Mouse (Mus musculus) liver, embryonic 12.5 days (tissue): ENCODE measurements around the gene Spred3. TPM values are rescaled to one million over a fixed set of nuclear protein-coding genes. Genes with fewer than 3 reads are reported as not detected.
A peak's percentile ranks its signal among the peaks of the same experiment; 100 is the strongest.

ENCODE experiments used
- ATAC-seq: fragments of 200-750 bp; cut with Nextera tagmentation; 2 replicates; pipeline ENCODE4 v1.8.0; 2017; ENCODE audit warnings: moderate number of reproducible peaks, mild to moderate bottlenecking, moderate library complexity
- H3K27ac ChIP-seq: fragments of 300-500 bp; sonication (generic); 2 replicates; pipeline ENCODE4 v1.5.1; 2016; ENCODE audit warnings: mild to moderate bottlenecking
- H3K27me3 ChIP-seq: fragments of 300-500 bp; sonication (generic); replicated peaks from 2 replicates; pipeline ENCODE4 v1.6.1; 2016; ENCODE audit warnings: mild to moderate bottlenecking, moderate library complexity
- H3K36me3 ChIP-seq: fragments of 300-500 bp; sonication (generic); 2 replicates; pipeline ENCODE4 v1.6.1; 2016; ENCODE audit warnings: mild to moderate bottlenecking, moderate library complexity
- H3K4me1 ChIP-seq: fragments of 300-500 bp; sonication (generic); 2 replicates; pipeline ENCODE4 v1.6.1; 2016
- H3K4me2 ChIP-seq: fragments of 300-500 bp; sonication (generic); 2 replicates; pipeline ENCODE4 v1.6.1; 2016; ENCODE audit warnings: mild to moderate bottlenecking, moderate library complexity
- H3K4me3 ChIP-seq: fragments of 300-500 bp; sonication (generic); 2 replicates; pipeline ENCODE4 v1.5.1; 2016; ENCODE audit warnings: mild to moderate bottlenecking, moderate library complexity
- H3K9ac ChIP-seq: fragments of 300-500 bp; sonication (generic); 2 replicates; pipeline ENCODE4 v1.6.1; 2016; ENCODE audit warnings: mild to moderate bottlenecking, moderate library complexity
- H3K9me3 ChIP-seq: fragments of 300-500 bp; sonication (generic); replicated peaks from 2 replicates; pipeline ENCODE4 v1.6.1; 2016; ENCODE audit warnings: mild to moderate bottlenecking, moderate library complexity
- WGBS: fragments of 180-500 bp; shearing (Covaris S2); methylation state at CpG from one replicate; pipeline ENCODE4 v1.1.7; 2016; ENCODE audit not compliant: insufficient replicate concordance; 5-methylcytosine and 5-hydroxymethylcytosine counted together
- polyA plus RNA-seq: library from polyadenylated mRNA; unstranded; fragments of >200 nt; fragmentation: Nextera tagmentation; extraction: Ambion mirVana; gene quantifications from 2 replicates; pipeline ENCODE4 v1.2.1, GENCODE M21; 2016

Spred3 gene
- polyA plus RNA-seq, 1 experiment from 2014 or later, result 0.72 TPM

DNA sequence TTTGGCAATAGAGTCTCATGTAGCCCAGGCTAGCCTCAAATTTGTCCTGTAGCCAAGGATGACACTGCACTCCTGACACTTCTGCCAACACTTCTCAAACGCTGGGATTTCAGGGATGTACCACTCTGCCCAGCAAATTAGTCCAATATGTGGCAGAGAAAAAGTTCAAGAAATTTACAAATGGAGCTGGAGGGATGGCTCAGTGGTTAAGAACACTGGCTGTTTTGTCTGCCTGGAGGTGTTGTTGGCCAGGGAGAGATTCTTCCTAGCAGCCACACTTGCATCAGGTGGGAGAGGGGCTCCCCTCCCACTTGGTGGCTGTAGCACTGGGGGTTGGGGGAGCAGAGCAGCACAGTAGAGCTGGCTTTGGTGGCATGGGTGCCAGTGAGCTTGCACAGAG, 50.7 kb downstream of the Spred3 start:
- Histone ChIP-seq H3K4me1 (peaks cover 12% of the 10 kb centered on the region), H3K27ac (no peak overlapping the region), H3K9me3 (no peaks in the 10 kb centered on the region), H3K4me2 (no peak overlapping the region), H3K36me3 (no peaks in the 10 kb centered on the region), H3K27me3 (0 out of 2 replicates have a peak, but pooled peaks cover 11% of the 10 kb centered on the region), H3K9ac (no peak overlapping the region), H3K4me3 (no peak overlapping the region)
- ATAC-seq, result no peak
- 44% methylated on average over 1 of the region's 1 CpGs for WGBS

DNA sequence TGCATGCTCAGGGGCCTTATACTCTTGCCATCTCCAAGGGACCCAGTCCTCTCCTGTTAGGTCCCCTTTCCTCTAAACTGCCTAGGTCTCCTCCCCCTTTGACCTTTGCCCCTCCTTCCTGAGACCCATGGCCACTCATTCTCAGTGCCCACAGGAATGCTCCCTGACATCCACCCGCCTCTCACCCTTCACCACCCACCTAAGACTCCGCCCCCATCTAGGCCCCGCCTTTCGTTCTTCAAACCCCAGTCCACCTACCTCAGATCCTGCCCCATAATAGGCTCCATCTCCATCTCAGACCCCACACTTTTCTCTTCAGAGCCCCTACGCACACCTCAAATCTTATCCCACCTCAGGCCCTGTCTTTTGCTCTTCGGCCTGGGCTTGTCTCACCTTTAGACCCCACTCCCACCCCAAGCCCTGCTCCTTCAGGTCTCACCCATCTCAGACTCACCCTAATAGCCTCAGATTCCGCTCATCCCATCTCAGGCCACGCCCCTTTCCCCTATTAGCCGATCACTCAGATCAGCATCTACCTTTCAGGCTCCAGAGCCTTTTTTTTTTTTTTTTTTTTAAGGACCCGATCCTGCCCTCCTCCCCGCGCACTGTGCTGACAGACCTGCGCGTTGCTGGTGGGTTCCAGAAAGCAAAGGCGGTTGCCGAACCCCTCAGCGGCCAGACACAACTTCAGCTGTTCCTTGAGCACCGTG, 51.9 kb downstream of the Spred3 start:
- Histone ChIP-seq H3K27me3 (0 out of 2 replicates have a peak, but pooled peaks cover 8% of the 10 kb centered on the region), H3K36me3 (no peaks in the 10 kb centered on the region), H3K9me3 (no peaks in the 10 kb centered on the region), H3K4me2 (no peak overlapping the region), H3K4me1 (no peaks in the 10 kb centered on the region), H3K4me3 (no peak overlapping the region), H3K9ac (no peak overlapping the region), H3K27ac (no peak overlapping the region)
- 22% methylated on average over 18 of the region's 18 CpGs for WGBS
- 0 out of 2 replicates have a peak, but pooled peaks have one; percentile 36 for ATAC-seq

DNA sequence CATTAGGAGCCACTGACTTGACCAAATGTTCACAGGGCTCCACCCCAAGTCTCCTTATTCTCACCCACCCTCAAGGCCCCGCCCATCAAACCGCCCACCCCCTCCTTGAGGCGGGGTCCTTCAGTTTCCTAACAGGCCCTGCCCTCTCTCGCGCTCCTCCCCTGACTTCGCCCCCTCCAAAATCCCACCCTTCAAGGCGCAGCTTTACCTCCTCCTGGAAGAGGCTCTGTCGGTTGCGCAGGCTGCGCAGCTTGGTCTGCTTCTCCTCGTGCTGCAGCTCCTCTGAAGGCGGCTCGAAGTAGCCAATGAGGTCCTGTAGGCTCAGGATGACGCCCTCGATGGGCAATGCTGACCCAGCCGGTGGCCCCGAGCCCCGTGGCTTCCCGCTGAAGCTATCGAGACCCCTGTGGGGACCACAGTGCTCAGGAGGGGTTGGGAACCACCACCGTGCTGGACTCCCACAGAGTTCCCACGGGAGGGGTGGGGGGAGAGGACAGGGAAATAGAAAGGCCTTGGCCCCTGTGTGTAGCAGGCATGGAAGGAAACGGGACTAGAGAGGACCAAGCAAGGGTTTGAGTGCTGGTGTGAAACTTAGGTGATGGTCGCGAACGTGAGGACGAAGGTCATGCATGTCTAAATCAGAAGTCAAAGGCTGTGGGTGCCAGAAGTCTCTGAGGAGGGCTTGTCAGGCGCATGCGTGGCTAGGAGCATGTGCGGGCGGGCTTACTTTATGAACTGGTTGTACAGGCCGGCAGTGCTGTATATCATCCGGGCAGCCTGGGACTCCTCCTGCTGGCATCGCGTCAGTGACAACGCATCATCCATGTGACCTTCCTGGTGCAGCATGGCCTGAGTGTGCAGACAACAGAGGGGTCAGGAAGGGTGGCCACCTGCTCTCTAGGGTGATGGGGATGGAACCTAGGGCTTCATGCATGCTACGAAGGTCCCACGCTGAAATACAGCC, 60.9 kb downstream of the Spred3 start:
- H3K4me1 ChIP-seq, result peaks cover 7% of the 10 kb centered on the region; the same call in 1 of the 2 replicates
- WGBS, result 32% methylated on average over 38 of the region's 38 CpGs
- H3K27me3 ChIP-seq, result 0 out of 2 replicates have a peak, but pooled peaks cover 4% of the 10 kb centered on the region
- no peak overlapping the region for H3K27ac ChIP-seq
- ATAC-seq, result no peak
- H3K9me3 ChIP-seq, result no peaks in the 10 kb centered on the region
- no peak overlapping the region for H3K4me3 ChIP-seq
- peak overlapping the region; percentile 38 for H3K4me2 ChIP-seq
- H3K9ac ChIP-seq, result no peak overlapping the region
- no peaks in the 10 kb centered on the region for H3K36me3 ChIP-seq

Other genes with a start within 250 kb of the Spred3 start
- gene Actn4, start 208.1 kb downstream of the Spred3 start, polyA plus RNA-seq, result 165 and 166 TPM in 2 replicates
- 325 and 336 TPM in 2 replicates for gene Eif3k, start 188.5 kb downstream of the Spred3 start, polyA plus RNA-seq
- 33.3 and 35.0 TPM in 2 replicates for gene Map4k1, start 188.4 kb downstream of the Spred3 start, polyA plus RNA-seq
- 0.33 and 0.38 TPM in 2 replicates for gene Ryr1, start 45.2 kb downstream of the Spred3 start, polyA plus RNA-seq
- 0.38 and 0.79 TPM in 2 replicates for gene Rasgrp4, start 35.6 kb downstream of the Spred3 start, polyA plus RNA-seq
- gene Fam98c, start 14.2 kb downstream of the Spred3 start, polyA plus RNA-seq, result 12.4 and 12.5 TPM in 2 replicates
- 0.07 and 0.26 TPM in 2 replicates for gene Ggn, start 201 bp downstream of the Spred3 start, polyA plus RNA-seq
- gene Psmd8, start 10.3 kb upstream of the Spred3 start, polyA plus RNA-seq, result 170 and 180 TPM in 2 replicates
- gene Catsperg1, start 43.6 kb upstream of the Spred3 start, polyA plus RNA-seq, result 0.26 and 0.48 TPM in 2 replicates
- gene Kcnk6, start 62.1 kb upstream of the Spred3 start, polyA plus RNA-seq, result 2.9 and 3.1 TPM in 2 replicates
- 59.2 and 64.3 TPM in 2 replicates for gene Yif1b, start 67.9 kb upstream of the Spred3 start, polyA plus RNA-seq
- gene 2200002D01Rik, start 78.1 kb upstream of the Spred3 start, polyA plus RNA-seq, result 3.0 and 3.9 TPM in 2 replicates
- 25.9 and 28.4 TPM in 2 replicates for gene Spint2, start 111.5 kb upstream of the Spred3 start, polyA plus RNA-seq
- 4.6 and 5.1 TPM in 2 replicates for gene Ppp1r14a, start 118.9 kb upstream of the Spred3 start, polyA plus RNA-seq
- 2.6 and 3.6 TPM in 2 replicates for gene Dpf1, start 133.5 kb upstream of the Spred3 start, polyA plus RNA-seq